Mouse (Mus musculus) olfactory bulb, adult 2 months (tissue): Measurements from ENCODE around the gene Vsnl1.

Experiments
- CTCF ChIP-seq: fragments of 200-500 bp; IDR thresholded peaks from 2 replicates; pipeline ENCODE4 v1.5.1; 2012; ENCODE audit warnings: low read depth, mild to moderate bottlenecking, low read length, moderate library complexity; ENCODE audit not compliant: insufficient read depth
- POLR2A ChIP-seq: fragments of 200-500 bp; IDR thresholded peaks from 2 replicates; pipeline ENCODE4 v1.6.1; 2012; ENCODE audit warnings: mild to moderate bottlenecking, low read depth, low read length, moderate library complexity; ENCODE audit not compliant: insufficient read depth

DNA sequence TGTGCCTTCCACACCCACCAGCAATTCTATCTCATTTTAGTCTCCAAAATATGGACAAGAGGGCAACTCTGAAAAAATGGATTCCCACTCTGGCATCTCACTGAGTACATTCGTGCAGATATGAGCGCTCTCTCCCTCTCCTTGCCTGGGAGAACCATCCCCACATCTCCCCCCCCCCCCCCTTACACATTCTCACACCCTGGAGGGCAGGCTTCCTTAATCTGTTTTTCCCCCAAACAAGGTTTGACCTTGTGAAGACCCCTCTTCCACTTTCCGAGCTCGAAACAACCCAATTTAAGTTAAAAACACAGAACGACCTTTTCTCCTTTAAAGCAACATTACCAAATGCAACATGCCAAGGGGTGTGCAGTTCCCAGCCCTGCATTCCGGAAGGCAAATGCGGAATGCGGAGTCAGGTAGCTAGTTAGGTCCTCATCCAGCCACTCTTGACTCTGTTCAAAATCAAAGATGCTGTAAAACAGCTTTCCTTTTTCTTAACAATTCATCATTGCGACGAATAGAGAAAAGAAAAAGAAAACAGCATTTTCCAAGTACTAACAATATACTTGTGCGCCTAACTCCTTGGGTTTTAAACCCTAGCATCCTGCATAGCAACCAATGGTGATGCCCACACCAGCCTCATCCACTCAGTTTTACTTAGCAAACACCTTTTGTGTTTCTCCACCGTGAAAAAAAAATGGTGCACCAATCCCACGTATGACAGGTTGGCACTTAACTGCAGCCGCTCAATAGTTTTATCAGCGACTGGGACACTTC is 979 bp downstream of the Vsnl1 start:
- no peak for TF ChIP-seq POLR2A
- no peak for TF ChIP-seq CTCF
